Mouse (Mus musculus): ENCODE measurements around the gene Tubgcp3. TPM values are rescaled to one million over a fixed set of nuclear protein-coding genes. Genes with fewer than 3 reads are reported as not detected.
A peak's percentile ranks its signal among the peaks of the same experiment; 100 is the strongest.
"Not testable (repeated sequence)": the region's sequence is repeated elsewhere in the genome, so short reads cannot be mapped to it uniquely, and the experiment has no call there.

Gene Tubgcp3
- polyA plus RNA-seq, 1 experiment from 2014 or later, result 25.1 TPM

DNA sequence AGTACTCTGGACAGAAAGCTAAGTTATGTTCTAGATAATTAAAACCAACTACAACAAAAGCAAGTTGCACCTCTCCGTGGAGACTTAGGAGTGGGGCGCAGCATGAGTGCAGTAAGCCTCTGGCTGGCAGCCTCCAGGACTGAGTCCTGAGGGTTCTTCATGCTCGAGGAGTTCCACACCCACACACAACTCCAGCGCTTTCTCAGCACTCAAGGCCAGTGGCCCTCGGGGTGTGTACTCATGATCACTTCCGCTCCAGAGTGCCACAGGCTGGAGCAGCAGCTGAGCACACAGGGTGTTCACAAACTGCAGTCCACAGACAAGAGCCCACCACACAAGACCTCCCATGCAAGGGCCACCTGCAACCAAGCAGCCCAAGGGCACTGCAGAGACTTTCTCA is 30.5 kb downstream of the Tubgcp3 start:
- no peak for DNase-seq
- no peak for ATAC-seq (ENCODE audit: low read depth)
- no peaks in the 10 kb centered on the region for H3K27me3 ChIP-seq
- H3K4me1 ChIP-seq (replicated peaks), result peaks cover 26% of the 10 kb centered on the region
- H3K9me3 ChIP-seq (replicated peaks), result no peaks in the 10 kb centered on the region
- no peak overlapping the region for H3K4me3 ChIP-seq (replicated peaks)
- no peak overlapping the region for H3K27ac ChIP-seq
- peaks cover 90% of the 10 kb centered on the region for H3K36me3 ChIP-seq
- H3K9ac ChIP-seq, result no peak overlapping the region
- H3K4me2 ChIP-seq, result no peak overlapping the region
- WGBS (ENCODE audit: insufficient replicate concordance), result 86% methylated on average over 6 of the region's 6 CpGs

- 83% methylated on average over 11 of the region's 11 CpGs for WGBS (ENCODE audit: insufficient replicate concordance)
- peaks cover 91% of the 10 kb centered on the region for H3K36me3 ChIP-seq
- no peak overlapping the region for H3K4me2 ChIP-seq
Observed at GRCm38 (mm10) chr8:12638446-12638845, 33.6 kb downstream of the Tubgcp3 start.

DNA sequence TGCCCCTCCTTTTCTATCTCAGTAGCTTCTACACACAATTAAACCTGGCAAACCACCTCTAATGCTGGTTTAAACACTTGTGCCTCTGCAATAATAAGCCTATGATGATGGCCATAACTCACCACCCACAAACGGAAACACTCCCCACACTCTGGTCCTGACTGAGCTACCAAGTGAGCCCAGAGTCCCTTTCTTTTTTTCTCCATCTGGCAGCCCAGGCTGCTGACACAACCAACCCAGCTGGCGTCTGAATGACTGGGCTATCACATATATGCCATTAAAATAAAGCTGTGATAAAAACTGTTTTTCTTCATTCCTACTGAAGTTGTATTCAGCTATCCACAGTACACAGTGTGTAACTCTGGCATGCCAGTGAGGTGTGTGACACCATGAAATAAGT is 36.7 kb downstream of the Tubgcp3 start:
- no peak overlapping the region for H3K27ac ChIP-seq
- H3K9me3 ChIP-seq (replicated peaks), result no peaks in the 10 kb centered on the region
- DNase-seq, result no peak
- H3K4me3 ChIP-seq (replicated peaks), result no peak overlapping the region
- no peaks in the 10 kb centered on the region for H3K27me3 ChIP-seq
- H3K4me1 ChIP-seq (replicated peaks), result no peaks in the 10 kb centered on the region
- ATAC-seq (ENCODE audit: low read depth), result no peak
- H3K36me3 ChIP-seq, result peaks cover 93% of the 10 kb centered on the region
- H3K9ac ChIP-seq, result no peak overlapping the region
- 78% methylated on average over 2 of the region's 2 CpGs for WGBS (ENCODE audit: insufficient replicate concordance)
- H3K4me2 ChIP-seq, result no peak overlapping the region

More at GRCm38 (mm10) chr8:12638446-12638845, 33.6 kb downstream of the Tubgcp3 start:
- Histone ChIP-seq H3K9ac (no peak overlapping the region), H3K27ac (no peak overlapping the region), H3K27me3 (no peaks in the 10 kb centered on the region), H3K4me3 (replicated peaks) (no peak overlapping the region), H3K4me1 (replicated peaks) (no peaks in the 10 kb centered on the region), H3K9me3 (replicated peaks) (no peaks in the 10 kb centered on the region)
- no peak for DNase-seq
- no peak for ATAC-seq (ENCODE audit: low read depth)

GRCm38 (mm10) chr8:12629079-12629478 is 43.0 kb downstream of the Tubgcp3 start:
- DNase-seq (peak; percentile 9), ATAC-seq (ENCODE audit: low read depth) (no peak)
- Histone ChIP-seq H3K27ac (no peak overlapping the region), H3K4me2 (no peak overlapping the region), H3K9ac (no peak overlapping the region), H3K4me3 (replicated peaks) (no peak overlapping the region), H3K36me3 (peaks cover 95% of the 10 kb centered on the region), H3K27me3 (no peaks in the 10 kb centered on the region), H3K9me3 (replicated peaks) (no peaks in the 10 kb centered on the region), H3K4me1 (replicated peaks) (no peaks in the 10 kb centered on the region)
- 52% methylated on average over 3 of the region's 3 CpGs for WGBS (ENCODE audit: insufficient replicate concordance)

- Histone ChIP-seq H3K27ac (no peak overlapping the region), H3K9me3 (replicated peaks) (no peaks in the 10 kb centered on the region), H3K36me3 (peaks cover 100% of the 10 kb centered on the region), H3K27me3 (no peaks in the 10 kb centered on the region), H3K4me3 (replicated peaks) (no peak overlapping the region), H3K4me1 (replicated peaks) (no peaks in the 10 kb centered on the region), H3K9ac (no peak overlapping the region), H3K4me2 (no peak overlapping the region)
- 91% methylated on average over 5 of the region's 5 CpGs for WGBS (ENCODE audit: insufficient replicate concordance)
- no peak for DNase-seq
- ATAC-seq (ENCODE audit: low read depth), result no peak
Observed at GRCm38 (mm10) chr8:12625890-12626289, 46.2 kb downstream of the Tubgcp3 start.

DNA sequence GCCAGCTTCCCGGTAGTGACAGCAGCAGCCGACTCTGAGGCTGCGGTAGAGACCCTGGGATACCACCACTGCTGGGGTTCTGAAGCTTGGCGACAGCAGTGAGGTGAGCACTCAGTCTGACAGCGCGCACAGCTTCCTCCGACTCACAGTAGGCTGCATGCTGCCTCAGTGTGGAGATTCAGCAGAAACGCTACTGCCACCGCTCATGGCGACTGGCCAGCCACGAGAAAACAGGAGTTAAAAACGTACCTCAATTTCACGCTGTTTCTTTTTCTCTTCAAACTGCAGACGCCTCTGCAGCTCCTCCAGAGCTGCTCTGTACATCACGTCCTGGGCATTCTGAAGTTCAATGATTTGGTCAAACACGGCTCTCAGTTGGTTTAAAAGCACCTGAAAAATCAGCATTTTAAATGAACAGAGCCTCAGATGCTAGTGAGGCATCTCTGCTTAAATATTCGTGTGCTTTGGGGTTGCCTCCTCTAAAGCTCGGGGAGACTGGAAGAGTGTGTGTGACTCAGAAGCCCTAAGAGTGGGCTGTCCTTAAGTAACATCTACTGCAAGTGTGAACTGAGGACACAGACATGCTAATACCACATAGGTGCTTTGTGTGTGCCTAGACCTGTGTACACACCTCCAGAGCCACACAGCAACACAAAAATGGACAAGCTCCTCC is 50.4 kb downstream of the Tubgcp3 start:
- ATAC-seq (ENCODE audit: low read depth), result no peak
- H3K27me3 ChIP-seq, result no peaks in the 10 kb centered on the region

GRCm38 (mm10) chr8:12617369-12617768 is 54.7 kb downstream of the Tubgcp3 start:
- not testable (repeated sequence) for H3K4me1 ChIP-seq (replicated peaks); ATAC-seq (ENCODE audit: low read depth); H3K9ac ChIP-seq; H3K27ac ChIP-seq; DNase-seq; H3K9me3 ChIP-seq (replicated peaks); H3K27me3 ChIP-seq; H3K4me3 ChIP-seq (replicated peaks); H3K4me2 ChIP-seq
- H3K36me3 ChIP-seq, result peaks cover 78% of the 10 kb centered on the region
- WGBS (ENCODE audit: insufficient replicate concordance), result 78% methylated on average over 3 of the region's 3 CpGs

More for the DNA sequence above, 50.4 kb downstream of the Tubgcp3 start:
- peaks cover 90% of the 10 kb centered on the region for H3K36me3 ChIP-seq
- H3K4me2 ChIP-seq, result no peak overlapping the region
- H3K4me3 ChIP-seq (replicated peaks), result no peak overlapping the region
- H3K27ac ChIP-seq, result no peak overlapping the region
- no peak for DNase-seq
- no peaks in the 10 kb centered on the region for H3K9me3 ChIP-seq (replicated peaks)
- 88% methylated on average over 18 of the region's 18 CpGs for WGBS (ENCODE audit: insufficient replicate concordance)
- no peaks in the 10 kb centered on the region for H3K4me1 ChIP-seq (replicated peaks)
- H3K9ac ChIP-seq, result no peak overlapping the region

- ATAC-seq (ENCODE audit: low read depth) (no peak), DNase-seq (no peak)
- H3K4me3 ChIP-seq (replicated peaks), result no peak overlapping the region
- H3K9ac ChIP-seq, result no peak overlapping the region
- H3K27me3 ChIP-seq, result peaks cover 7% of the 10 kb centered on the region; the same call in 1 of the 2 replicates
- H3K9me3 ChIP-seq (replicated peaks), result no peaks in the 10 kb centered on the region
- peaks cover 44% of the 10 kb centered on the region for H3K36me3 ChIP-seq
- H3K27ac ChIP-seq, result no peak overlapping the region
- no peak overlapping the region for H3K4me2 ChIP-seq
- WGBS (ENCODE audit: insufficient replicate concordance), result 84% methylated on average over 7 of the region's 7 CpGs
- peaks cover 4% of the 10 kb centered on the region; the same call in 1 of the 2 replicates for H3K4me1 ChIP-seq (replicated peaks)
Observed at GRCm38 (mm10) chr8:12613201-12613600, 58.8 kb downstream of the Tubgcp3 start.

GRCm38 (mm10) chr8:12609752-12610449 is 62.1 kb downstream of the Tubgcp3 start:
- DNase-seq (no peak), ATAC-seq (ENCODE audit: low read depth) (no peak)
- Histone ChIP-seq H3K4me1 (replicated peaks) (peaks cover 4% of the 10 kb centered on the region; the same call in 1 of the 2 replicates), H3K27ac (no peak overlapping the region), H3K4me2 (no peak overlapping the region), H3K9ac (no peak overlapping the region), H3K27me3 (peaks cover 10% of the 10 kb centered on the region; the same call in 1 of the 2 replicates), H3K4me3 (replicated peaks) (no peak overlapping the region), H3K36me3 (peaks cover 14% of the 10 kb centered on the region), H3K9me3 (replicated peaks) (no peaks in the 10 kb centered on the region)
- 56% methylated on average over 12 of the region's 12 CpGs for WGBS (ENCODE audit: insufficient replicate concordance)

DNA sequence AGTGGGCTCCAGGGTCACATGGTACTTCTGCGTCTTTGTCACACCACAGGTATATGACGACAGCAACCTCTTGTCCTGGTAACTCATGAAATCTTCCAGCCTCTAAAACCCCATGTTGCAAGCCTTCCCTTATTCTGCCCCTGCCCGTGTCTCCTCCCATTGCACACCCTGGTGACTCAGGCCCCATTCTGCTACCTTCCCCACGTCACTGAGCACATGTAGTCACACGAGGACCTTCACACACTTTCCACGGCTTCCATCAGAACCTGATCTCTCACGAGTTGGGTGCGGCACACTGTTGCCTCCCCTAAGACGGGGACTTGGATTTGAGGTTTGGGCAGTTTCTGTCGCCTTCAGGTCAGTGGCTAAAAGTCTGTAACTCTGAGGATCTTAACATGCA is 63.2 kb downstream of the Tubgcp3 start:
- peaks cover 4% of the 10 kb centered on the region; the same call in 1 of the 2 replicates for H3K4me1 ChIP-seq (replicated peaks)
- 65% methylated on average over 10 of the region's 10 CpGs for WGBS (ENCODE audit: insufficient replicate concordance)
- DNase-seq (no peak), ATAC-seq (ENCODE audit: low read depth) (no peak)
- no peak overlapping the region for H3K4me3 ChIP-seq (replicated peaks)
- H3K27ac ChIP-seq, result no peak overlapping the region
- H3K9me3 ChIP-seq (replicated peaks), result no peaks in the 10 kb centered on the region
- H3K36me3 ChIP-seq, result peaks cover 7% of the 10 kb centered on the region
- H3K4me2 ChIP-seq, result no peak overlapping the region
- H3K9ac ChIP-seq, result no peak overlapping the region
- H3K27me3 ChIP-seq, result peaks cover 20% of the 10 kb centered on the region

DNA sequence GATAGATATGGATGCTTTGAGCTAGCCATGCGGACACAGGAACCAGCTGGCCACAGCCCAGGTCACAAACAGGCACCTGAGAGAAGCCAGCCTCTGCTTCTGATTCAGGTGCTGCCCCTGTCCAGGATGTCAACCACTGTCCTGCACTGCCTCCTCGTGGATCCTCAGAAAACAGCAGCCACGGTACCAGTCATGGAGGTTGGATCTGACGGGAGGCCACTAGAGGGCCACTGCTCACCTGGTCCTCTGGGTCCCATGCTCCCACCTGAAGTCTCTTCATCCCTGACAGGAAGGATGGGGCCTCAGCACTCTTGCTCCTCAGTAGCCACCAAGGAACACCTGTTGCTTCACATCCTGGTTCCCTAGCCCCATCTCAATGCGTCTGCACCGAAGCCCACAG is 64.8 kb downstream of the Tubgcp3 start:
- Histone ChIP-seq H3K9ac (no peak overlapping the region), H3K27me3 (peaks cover 21% of the 10 kb centered on the region), H3K27ac (no peak overlapping the region), H3K9me3 (replicated peaks) (no peaks in the 10 kb centered on the region), H3K36me3 (no peaks in the 10 kb centered on the region), H3K4me2 (no peak overlapping the region), H3K4me1 (replicated peaks) (peaks cover 4% of the 10 kb centered on the region; the same call in 1 of the 2 replicates), H3K4me3 (replicated peaks) (no peak overlapping the region)
- DNase-seq (peak; percentile 53), ATAC-seq (ENCODE audit: low read depth) (peak; percentile 55; the same call in 1 of the 2 replicates)
- 25% methylated on average over 6 of the region's 6 CpGs for WGBS (ENCODE audit: insufficient replicate concordance)

All from liver, embryonic 13.5 days (tissue).